Mouse (Mus musculus) hindbrain, embryonic 16.5 days (tissue): ENCODE data around the gene Ocln. TPM values are rescaled to one million over a fixed set of nuclear protein-coding genes. Genes with fewer than 3 reads are reported as not detected.

ENCODE experiments used
- ATAC-seq: fragments of 200-750 bp; cut with Nextera tagmentation; 2 replicates; pipeline ENCODE4 v1.8.0; 2017; ENCODE audit warnings: moderate TSS enrichment, moderate library complexity
- H3K27ac ChIP-seq: fragments of 300-500 bp; sonication (generic); 2 replicates; pipeline ENCODE4 v1.5.1; 2014; ENCODE audit warnings: low read depth, mild to moderate bottlenecking, control low read depth, low read length, moderate library complexity
- H3K27me3 ChIP-seq: fragments of 300-500 bp; sonication (generic); replicated peaks from 2 replicates; pipeline ENCODE4 v1.6.1; 2014; ENCODE audit warnings: low read length; ENCODE audit not compliant: control insufficient read depth, insufficient read depth
- H3K36me3 ChIP-seq: fragments of 300-500 bp; sonication (generic); 2 replicates; pipeline ENCODE4 v1.6.1; 2014; ENCODE audit warnings: mild to moderate bottlenecking, low read length, moderate library complexity, mixed read lengths; ENCODE audit not compliant: control insufficient read depth, insufficient read depth
- H3K4me1 ChIP-seq: fragments of 300-500 bp; sonication (generic); 2 replicates; pipeline ENCODE4 v1.6.1; 2014; ENCODE audit warnings: low read depth, low read length; ENCODE audit not compliant: control insufficient read depth, insufficient read depth
- H3K4me2 ChIP-seq: fragments of 300-500 bp; sonication (generic); 2 replicates; pipeline ENCODE4 v1.6.1; 2014; ENCODE audit warnings: mild to moderate bottlenecking, low read length, control low read depth, moderate library complexity
- H3K4me3 ChIP-seq: fragments of 300-500 bp; sonication (generic); 2 replicates; pipeline ENCODE4 v1.5.1; 2014; ENCODE audit warnings: mild to moderate bottlenecking, low read length, control low read depth, moderate library complexity
- H3K9ac ChIP-seq: fragments of 300-500 bp; sonication (generic); 2 replicates; pipeline ENCODE4 v1.6.1; 2014; ENCODE audit warnings: low read depth, mild to moderate bottlenecking, control low read depth, low read length, moderate library complexity
- H3K9me3 ChIP-seq: fragments of 300-500 bp; sonication (generic); 2 replicates; pipeline ENCODE4 v1.6.1; 2014; ENCODE audit warnings: mild to moderate bottlenecking, low read length, moderate library complexity; ENCODE audit not compliant: control insufficient read depth
- WGBS: fragments of 180-500 bp; shearing (Covaris S2); extraction: QIAGEN DNeasy Blood & Tissue Kit; methylation state at CpG from one replicate; pipeline ENCODE4 v1.1.7; 2014; 5-methylcytosine and 5-hydroxymethylcytosine counted together
- polyA plus RNA-seq: library from polyadenylated mRNA; unstranded; fragments of >200 nt; fragmentation: Nextera tagmentation; extraction: Ambion mirVana; gene quantifications from 2 replicates; pipeline ENCODE4 v1.2.1, GENCODE M21; 2015

Ocln gene
- polyA plus RNA-seq, 1 experiment from 2014 or later = 15.1 TPM

DNA sequence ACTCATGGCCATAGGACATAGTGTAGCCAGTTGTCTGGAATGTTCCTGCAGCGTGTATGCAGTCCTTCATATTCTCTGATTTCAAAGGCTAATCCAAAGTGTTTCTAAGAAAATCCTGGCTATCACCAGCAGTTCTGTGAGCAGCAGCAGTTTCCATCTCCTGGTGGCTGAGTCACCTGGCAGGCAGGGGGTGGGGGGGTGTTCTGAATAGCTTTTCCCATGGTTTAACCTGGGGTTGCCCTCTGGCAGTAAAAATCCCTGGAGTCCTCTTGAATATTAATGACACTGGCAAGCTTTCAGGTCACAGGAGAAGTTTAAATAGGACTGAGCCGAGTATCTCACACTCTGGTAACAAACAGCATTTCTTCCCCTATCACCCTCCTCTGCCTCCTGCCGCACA lies 29.2 kb upstream of the Ocln start:
- ATAC-seq = no peak
- no peaks in the 10 kb centered on the region for H3K36me3 ChIP-seq
- H3K4me1 ChIP-seq = no peaks in the 10 kb centered on the region
- H3K27me3 ChIP-seq = no peaks in the 10 kb centered on the region
- no peak overlapping the region for H3K4me3 ChIP-seq
- no peak overlapping the region for H3K27ac ChIP-seq
- H3K4me2 ChIP-seq = no peak overlapping the region
- H3K9me3 ChIP-seq = no peaks in the 10 kb centered on the region
- no peak overlapping the region for H3K9ac ChIP-seq
- WGBS = 37% methylated on average over 3 of the region's 3 CpGs

GRCm38 (mm10) chr13:100579951-100580350 lies 27.4 kb upstream of the Ocln start:
- no peak overlapping the region for H3K9ac ChIP-seq
- H3K4me1 ChIP-seq = no peaks in the 10 kb centered on the region
- H3K27ac ChIP-seq = no peak overlapping the region
- no peak for ATAC-seq
- no peaks in the 10 kb centered on the region for H3K27me3 ChIP-seq
- no peaks in the 10 kb centered on the region for H3K36me3 ChIP-seq
- H3K9me3 ChIP-seq = no peaks in the 10 kb centered on the region
- no peak overlapping the region for H3K4me3 ChIP-seq
- H3K4me2 ChIP-seq = no peak overlapping the region

DNA sequence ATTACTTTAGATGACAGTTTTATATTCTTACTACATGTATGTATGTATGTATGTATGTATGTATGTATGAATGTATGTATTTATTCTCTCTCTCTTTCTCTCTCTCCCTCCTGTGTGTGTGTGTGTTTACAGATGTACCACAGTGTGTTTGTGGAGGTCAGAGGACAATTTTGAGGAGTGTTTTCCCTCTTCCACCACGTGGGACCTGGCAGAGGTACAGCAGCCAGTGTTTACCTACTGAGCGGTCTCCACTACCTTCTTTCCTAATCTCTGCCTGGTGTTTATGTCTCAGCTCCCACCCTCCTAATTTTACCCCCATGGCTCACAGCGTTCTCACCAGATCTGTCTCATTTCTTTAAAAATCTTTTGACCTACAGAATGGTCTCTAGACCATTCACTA lies 26.7 kb upstream of the Ocln start:
- Histone ChIP-seq H3K9me3 (no peaks in the 10 kb centered on the region), H3K4me3 (no peak overlapping the region), H3K4me1 (no peaks in the 10 kb centered on the region), H3K9ac (no peak overlapping the region), H3K27me3 (no peaks in the 10 kb centered on the region), H3K36me3 (no peaks in the 10 kb centered on the region), H3K4me2 (no peak overlapping the region), H3K27ac (no peak overlapping the region)
- no peak for ATAC-seq
- 61% methylated on average over 3 of the region's 3 CpGs for WGBS

GRCm38 (mm10) chr13:100575950-100576349 lies 23.4 kb upstream of the Ocln start:
- WGBS = 86% methylated on average over 2 of the region's 2 CpGs
- no peak for ATAC-seq

GRCm38 (mm10) chr13:100570713-100571112 lies 18.2 kb upstream of the Ocln start:
- 90% methylated on average over 2 of the region's 2 CpGs for WGBS
- ATAC-seq = no peak

More at GRCm38 (mm10) chr13:100575950-100576349, 23.4 kb upstream of the Ocln start:
- Histone ChIP-seq H3K27me3 (no peaks in the 10 kb centered on the region), H3K9ac (no peak overlapping the region), H3K27ac (no peak overlapping the region), H3K9me3 (no peaks in the 10 kb centered on the region), H3K36me3 (no peaks in the 10 kb centered on the region), H3K4me3 (no peak overlapping the region), H3K4me1 (no peaks in the 10 kb centered on the region), H3K4me2 (no peak overlapping the region)

DNA sequence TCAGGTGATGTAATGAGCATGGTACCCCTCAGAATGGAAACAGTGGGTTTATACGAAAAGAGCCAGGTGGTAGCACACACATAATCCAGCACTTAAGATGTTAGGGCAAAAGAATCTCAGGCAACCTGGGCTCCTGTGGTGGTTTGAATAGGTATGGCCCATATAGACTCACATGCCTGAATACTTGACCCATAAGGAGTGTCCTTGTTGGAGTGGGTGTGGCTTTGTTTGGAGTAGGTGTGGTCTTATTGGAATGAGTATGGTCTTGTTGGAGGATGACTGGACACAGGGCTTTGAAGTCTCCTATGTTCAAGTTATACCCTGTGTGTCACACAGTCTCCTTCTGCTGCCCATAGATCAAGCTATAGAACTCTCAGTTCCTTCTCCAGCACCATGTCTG lies 15.8 kb upstream of the Ocln start:
- no peaks in the 10 kb centered on the region for H3K36me3 ChIP-seq
- H3K27ac ChIP-seq = no peak overlapping the region
- H3K9ac ChIP-seq = no peak overlapping the region
- H3K27me3 ChIP-seq = no peaks in the 10 kb centered on the region
- 94% methylated on average over 1 of the region's 1 CpGs for WGBS
- no peaks in the 10 kb centered on the region for H3K4me1 ChIP-seq
- ATAC-seq = no peak
- no peak overlapping the region for H3K4me2 ChIP-seq
- H3K9me3 ChIP-seq = no peaks in the 10 kb centered on the region
- no peak overlapping the region for H3K4me3 ChIP-seq

More at GRCm38 (mm10) chr13:100570713-100571112, 18.2 kb upstream of the Ocln start:
- no peak overlapping the region for H3K27ac ChIP-seq
- H3K4me3 ChIP-seq = no peak overlapping the region
- no peak overlapping the region for H3K4me2 ChIP-seq
- H3K9me3 ChIP-seq = no peaks in the 10 kb centered on the region
- no peaks in the 10 kb centered on the region for H3K27me3 ChIP-seq
- no peak overlapping the region for H3K9ac ChIP-seq
- H3K4me1 ChIP-seq = no peaks in the 10 kb centered on the region
- no peaks in the 10 kb centered on the region for H3K36me3 ChIP-seq

DNA sequence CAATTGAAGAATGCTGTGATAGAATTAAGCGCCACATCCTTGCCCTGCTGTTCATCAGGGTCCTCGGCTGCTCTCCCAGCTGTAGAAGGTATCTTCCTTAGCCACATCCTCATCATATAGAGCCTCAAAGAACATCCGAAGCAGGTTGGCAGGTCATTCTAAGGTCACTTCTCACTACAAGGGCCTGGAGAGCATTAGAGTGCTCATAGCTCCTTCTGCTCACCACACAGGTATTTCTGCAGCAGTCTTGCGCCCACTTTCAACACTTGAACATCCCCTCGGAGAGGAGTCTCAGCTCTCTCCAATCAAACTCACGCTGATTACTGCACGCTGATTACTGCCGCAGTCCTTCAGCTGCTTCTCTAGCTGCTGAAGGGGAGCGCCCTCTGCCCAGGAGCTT lies 6.9 kb upstream of the Ocln start:
- Histone ChIP-seq H3K9me3 (no peaks in the 10 kb centered on the region), H3K36me3 (no peaks in the 10 kb centered on the region), H3K4me2 (no peak overlapping the region), H3K27me3 (0 out of 2 replicates have a peak, but pooled peaks cover 3% of the 10 kb centered on the region), H3K4me3 (no peak overlapping the region), H3K9ac (no peak overlapping the region), H3K4me1 (no peaks in the 10 kb centered on the region), H3K27ac (no peak overlapping the region)
- WGBS = 77% methylated on average over 9 of the region's 9 CpGs
- ATAC-seq = no peak

GRCm38 (mm10) chr13:100557011-100557410 lies 4.5 kb upstream of the Ocln start:
- Histone ChIP-seq H3K9me3 (no peaks in the 10 kb centered on the region), H3K9ac (no peak overlapping the region), H3K4me3 (no peak overlapping the region), H3K27ac (no peak overlapping the region), H3K36me3 (no peaks in the 10 kb centered on the region), H3K4me2 (no peak overlapping the region), H3K27me3 (peaks cover 14% of the 10 kb centered on the region), H3K4me1 (peaks cover 8% of the 10 kb centered on the region)
- 74% methylated on average over 4 of the region's 4 CpGs for WGBS
- ATAC-seq = no peak

- Histone ChIP-seq H3K4me3 (peak overlapping the region; percentile 80), H3K9ac (peak overlapping the region; percentile 71), H3K27me3 (peaks cover 37% of the 10 kb centered on the region), H3K4me1 (peaks cover 15% of the 10 kb centered on the region), H3K4me2 (peak overlapping the region; percentile 99), H3K27ac (no peak overlapping the region), H3K9me3 (no peaks in the 10 kb centered on the region), H3K36me3 (no peaks in the 10 kb centered on the region)
- WGBS = 5% methylated on average over 12 of the region's 12 CpGs
- no peak for ATAC-seq
Measured at GRCm38 (mm10) chr13:100553042-100553437, 522 bp upstream of the Ocln start.

GRCm38 (mm10) chr13:100552009-100552368 lies 529 bp downstream of the Ocln start:
- Histone ChIP-seq H3K9ac (peak overlapping the region; percentile 71), H3K4me1 (peaks cover 15% of the 10 kb centered on the region), H3K27me3 (peaks cover 35% of the 10 kb centered on the region), H3K4me2 (peak overlapping the region; percentile 99), H3K9me3 (no peaks in the 10 kb centered on the region), H3K27ac (peak overlapping the region; percentile 44), H3K36me3 (no peaks in the 10 kb centered on the region), H3K4me3 (peak overlapping the region; percentile 80)
- peak; percentile 73 for ATAC-seq
- 1% methylated on average over 30 of the region's 35 CpGs for WGBS
